Mouse (Mus musculus): ENCODE data around the gene Cic.

GRCm38 (mm10) chr7:25237249-25238014 lies 30.1 kb upstream of the Cic start, which contains the start of gene Gsk3a:
- no peak for TF ChIP-seq CTCF (IDR thresholded peaks at IDR 0.05; ENCODE audit: control insufficient read depth, insufficient read depth, low read length)
- peak; percentile 63; the same call in 1 of the 2 replicates for TF ChIP-seq POLR2A (IDR thresholded peaks at IDR 0.05; ENCODE audit: borderline replicate concordance, control insufficient read depth, low read depth, low read length)
